Mouse (Mus musculus): ENCODE results near the gene Dmrt3.

Gene Dmrt3

GRCm38 (mm10) chr19:25610015-25610410, at the start of gene Dmrt3:
TSS of gene Dmrt3 (plus strand) at chr19:25610301.
- DNase-seq = no peak

- no peak for DNase-seq
Measured at GRCm38 (mm10) chr19:25564430-25564829, 45.7 kb upstream of the Dmrt3 start.

GRCm38 (mm10) chr19:25569778-25570177, 40.3 kb upstream of the Dmrt3 start:
- DNase-seq = no peak

- DNase-seq = no peak
Measured at GRCm38 (mm10) chr19:25574431-25574830, 35.7 kb upstream of the Dmrt3 start.

- DNase-seq = no peak
Measured at GRCm38 (mm10) chr19:25574981-25575814, 34.9 kb upstream of the Dmrt3 start.

- DNase-seq = no peak
Measured at GRCm38 (mm10) chr19:25578358-25578757, 31.7 kb upstream of the Dmrt3 start.

- DNase-seq = no peak
Measured at GRCm38 (mm10) chr19:25579440-25579839, 30.7 kb upstream of the Dmrt3 start.

- DNase-seq = no peak
Measured at GRCm38 (mm10) chr19:25597717-25598232, 12.3 kb upstream of the Dmrt3 start.

- no peak for DNase-seq
Measured at GRCm38 (mm10) chr19:25598626-25599025, 11.5 kb upstream of the Dmrt3 start.

GRCm38 (mm10) chr19:25601966-25602365, 8.1 kb upstream of the Dmrt3 start:
- no peak for DNase-seq

- DNase-seq = no peak
Measured at GRCm38 (mm10) chr19:25607461-25608205, 2.5 kb upstream of the Dmrt3 start.

GRCm38 (mm10) chr19:25608206-25608580, 1.9 kb upstream of the Dmrt3 start:
- DNase-seq = no peak

- DNase-seq = no peak
Measured at GRCm38 (mm10) chr19:25608961-25609850, 895 bp upstream of the Dmrt3 start.

- no peak for DNase-seq
Measured at GRCm38 (mm10) chr19:25610411-25611111, 460 bp downstream of the Dmrt3 start.

GRCm38 (mm10) chr19:25611116-25611515, 1.0 kb downstream of the Dmrt3 start:
- no peak for DNase-seq

- DNase-seq = no peak
Measured at GRCm38 (mm10) chr19:25611876-25612805, 2.0 kb downstream of the Dmrt3 start.

GRCm38 (mm10) chr19:25612806-25613295, 2.8 kb downstream of the Dmrt3 start:
- DNase-seq = no peak

GRCm38 (mm10) chr19:25613476-25614300, 3.6 kb downstream of the Dmrt3 start:
- no peak for DNase-seq

- no peak for DNase-seq
Measured at GRCm38 (mm10) chr19:25615889-25616288, 5.8 kb downstream of the Dmrt3 start.
